Mouse (Mus musculus): Measurements from ENCODE around the gene Mss51.

DNA sequence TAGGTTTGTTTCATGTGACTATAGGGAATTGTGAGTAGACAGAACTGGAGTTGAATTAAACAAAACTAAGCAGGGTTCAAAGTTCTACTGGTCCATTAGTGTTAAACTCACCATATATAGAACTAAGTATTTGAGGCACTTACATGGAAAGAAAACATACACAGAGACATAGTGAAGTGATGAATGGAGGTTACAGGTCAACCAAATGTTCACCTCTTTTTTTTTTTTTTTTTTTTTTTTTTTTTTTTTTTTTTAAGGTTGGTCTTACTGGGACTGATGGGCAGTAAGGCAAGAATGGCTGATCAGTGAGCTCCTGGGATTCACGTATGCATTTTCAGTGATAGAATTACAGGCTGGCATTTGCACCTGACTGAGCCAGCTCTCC lies 16.5 kb downstream of the Mss51 start:
- TF ChIP-seq CTCF (IDR thresholded peaks at IDR 0.05; ENCODE audit: low read depth) (no peak), EP300 (optimal IDR thresholded peaks at IDR 0.05) (no peak)
